9 mouse cellular contexts compared by ENCODE assay signal in the genomic region with DNA sequence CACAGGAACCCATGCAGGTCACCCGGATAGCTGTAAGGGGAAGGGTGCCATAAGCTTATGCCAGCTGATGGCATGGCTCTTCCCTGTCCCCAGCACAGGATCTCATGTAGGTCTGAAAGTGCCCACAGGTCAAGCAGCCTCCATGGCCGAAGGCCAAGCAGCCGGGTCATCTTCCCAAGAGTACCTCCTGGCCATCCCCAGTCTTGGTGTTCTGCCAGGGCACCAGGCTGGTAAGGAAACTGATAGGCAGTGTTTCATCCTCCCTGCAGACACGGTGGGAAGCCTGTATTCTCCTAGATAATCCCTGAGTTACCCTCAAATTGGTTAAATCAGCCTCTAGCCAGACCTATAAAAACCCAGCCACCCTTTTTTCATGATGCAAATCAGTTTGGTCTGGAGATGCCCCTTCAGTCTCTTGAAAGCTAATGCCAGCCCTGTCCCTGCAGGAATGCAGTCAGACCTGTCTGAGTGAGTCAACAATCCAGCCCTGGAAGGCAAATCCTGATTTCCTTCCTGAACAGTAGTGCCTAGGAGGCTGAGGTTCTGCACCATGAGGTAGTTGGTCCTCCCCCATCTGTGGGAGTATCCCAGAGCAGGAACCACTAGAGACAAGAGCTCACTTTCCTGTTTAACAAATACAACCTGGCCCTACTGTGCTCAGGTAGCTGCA. TPM values are rescaled to one million over a fixed set of nuclear protein-coding genes. Genes with fewer than 3 reads are reported as not detected.
A peak's percentile ranks its signal among the peaks of the same experiment; 100 is the strongest.
DNase-seq lines count a peak whose midpoint lies in the region; ATAC-seq lines count a peak whose summit lies in the region.
"Had no signal": no experiment of that assay in that cellular context is flagged by ENCODE, and none has a peak within 500 bp of the region (broad histone marks: within the 10 kb centered on the region; RNA-seq: fewer than 3 reads in every experiment).

No protein-coding gene starts in this region.

- H3K36me3 ChIP-seq in limb, embryonic 12.5 days = no peaks in the 10 kb centered on the region
- H3K36me3 ChIP-seq in limb, embryonic 10.5 days = no peaks in the 10 kb centered on the region
- H3K36me3 ChIP-seq in embryonic facial prominence, embryonic 14.5 days (ENCODE audit: control insufficient read depth, insufficient read depth, low read length) = 0 out of 2 replicates have a peak, but pooled peaks cover 5% of the 10 kb centered on the region
- H3K36me3 ChIP-seq in forebrain, embryonic 14.5 days (ENCODE audit: control insufficient read depth, insufficient read depth, low read length) = 0 out of 2 replicates have a peak, but pooled peaks cover 2% of the 10 kb centered on the region
- 0 out of 2 replicates have a peak, but pooled peaks cover 7% of the 10 kb centered on the region for H3K36me3 ChIP-seq in forebrain, embryonic 13.5 days (ENCODE audit: poor library complexity, severe bottlenecking)

- H3K27me3 ChIP-seq in limb, embryonic 12.5 days = peaks cover 17% of the 10 kb centered on the region
- H3K27me3 ChIP-seq in limb, embryonic 10.5 days (ENCODE audit: low read depth, poor library complexity, severe bottlenecking) = peaks cover 9% of the 10 kb centered on the region; the same call in 1 of the 2 replicates
- H3K27me3 ChIP-seq in embryonic facial prominence, embryonic 14.5 days (replicated peaks; ENCODE audit: control insufficient read depth, insufficient read depth, low read length) = no peaks in the 10 kb centered on the region
- no peaks in the 10 kb centered on the region for H3K27me3 ChIP-seq in forebrain, embryonic 14.5 days (replicated peaks; ENCODE audit: control insufficient read depth, insufficient read depth, low read length)
- H3K27me3 ChIP-seq in forebrain, embryonic 13.5 days = no peaks in the 10 kb centered on the region

- H3K4me2 ChIP-seq in limb, embryonic 12.5 days = no peak overlapping the region
- no peak overlapping the region for H3K4me2 ChIP-seq in embryonic facial prominence, embryonic 14.5 days (ENCODE audit: low read depth, low read length)
- H3K4me2 ChIP-seq in forebrain, embryonic 14.5 days (ENCODE audit: low read length) = no peak overlapping the region
- no peak overlapping the region for H3K4me2 ChIP-seq in forebrain, embryonic 13.5 days

- ATAC-seq in limb, embryonic 12.5 days (ENCODE audit: insufficient number of reproducible peaks, insufficient read depth, low FRiP score, low TSS enrichment, low read depth) = no peak
- peak; percentile 90 for ATAC-seq in embryonic facial prominence, embryonic 14.5 days (ENCODE audit: low read depth)
- ATAC-seq in forebrain, embryonic 14.5 days = no peak
- ATAC-seq in forebrain, embryonic 13.5 days = no peak
- ATAC-seq: activated CD4-positive, CD25-positive, alpha-beta regulatory T cell, adult 4 months had no signal

- DNase-seq in limb, embryonic 10.5 days (ENCODE audit: low spot score) = no peak
- peak; percentile 86 for DNase-seq in embryonic facial prominence, embryonic 14.5 days (ENCODE audit: low spot score)
- DNase-seq in kidney, postnatal 25 days = peak; percentile 65 to 83
- peak; percentile 84 for DNase-seq in urinary bladder, postnatal 14 days (ENCODE audit: low spot score)
- DNase-seq in right cerebral cortex, postnatal 14 days = no peak
- DNase-seq in forebrain, embryonic 14.5 days (ENCODE audit: low spot score) = no peak

- no peak overlapping the region for H3K27ac ChIP-seq in limb, embryonic 12.5 days
- no peak overlapping the region for H3K27ac ChIP-seq in limb, embryonic 10.5 days
- peak overlapping the region; percentile 53; the same call in 1 of the 2 replicates for H3K27ac ChIP-seq in embryonic facial prominence, embryonic 14.5 days (replicated peaks; ENCODE audit: low read depth, low read length)
- no peak overlapping the region for H3K27ac ChIP-seq in forebrain, embryonic 14.5 days (ENCODE audit: low read depth, low read length)
- H3K27ac ChIP-seq in forebrain, embryonic 13.5 days = no peak overlapping the region

- 67% methylated on average over 4 of the region's 4 CpGs for WGBS in limb, embryonic 12.5 days
- 65% methylated on average over 4 of the region's 4 CpGs for WGBS in limb, embryonic 10.5 days
- WGBS in embryonic facial prominence, embryonic 14.5 days = 55% methylated on average over 2 of the region's 4 CpGs
- WGBS in forebrain, embryonic 14.5 days = 68% methylated on average over 4 of the region's 4 CpGs
- 68% methylated on average over 4 of the region's 4 CpGs for WGBS in forebrain, embryonic 13.5 days

- 0 out of 2 replicates have a peak overlapping the region, but pooled peaks have one; percentile 18 for H3K9ac ChIP-seq in limb, embryonic 12.5 days (replicated peaks)
- H3K9ac ChIP-seq in embryonic facial prominence, embryonic 14.5 days (ENCODE audit: low read depth, low read length) = no peak overlapping the region
- H3K9ac ChIP-seq in forebrain, embryonic 14.5 days (ENCODE audit: low read length) = no peak overlapping the region
- H3K9ac ChIP-seq in forebrain, embryonic 13.5 days = no peak overlapping the region

- no peaks in the 10 kb centered on the region for H3K9me3 ChIP-seq in limb, embryonic 12.5 days
- H3K9me3 ChIP-seq in limb, embryonic 10.5 days (replicated peaks) = no peaks in the 10 kb centered on the region
- H3K9me3 ChIP-seq in embryonic facial prominence, embryonic 14.5 days (ENCODE audit: control insufficient read depth, low read length) = no peaks in the 10 kb centered on the region
- H3K9me3 ChIP-seq in forebrain, embryonic 14.5 days (replicated peaks; ENCODE audit: control insufficient read depth, low read length) = no peaks in the 10 kb centered on the region
- H3K9me3 ChIP-seq in forebrain, embryonic 13.5 days (replicated peaks) = no peaks in the 10 kb centered on the region

- no peak overlapping the region for H3K4me3 ChIP-seq in limb, embryonic 12.5 days (replicated peaks)
- H3K4me3 ChIP-seq in limb, embryonic 10.5 days = no peak overlapping the region
- no peak overlapping the region for H3K4me3 ChIP-seq in embryonic facial prominence, embryonic 14.5 days (ENCODE audit: low read depth, low read length)
- no peak overlapping the region for H3K4me3 ChIP-seq in forebrain, embryonic 14.5 days (ENCODE audit: low read depth, low read length)
- H3K4me3 ChIP-seq in forebrain, embryonic 13.5 days = no peak overlapping the region

- H3K4me1 ChIP-seq in limb, embryonic 12.5 days (replicated peaks) = no peaks in the 10 kb centered on the region
- H3K4me1 ChIP-seq in limb, embryonic 10.5 days = no peaks in the 10 kb centered on the region
- H3K4me1 ChIP-seq in embryonic facial prominence, embryonic 14.5 days (ENCODE audit: control insufficient read depth, insufficient read depth, low read length) = no peaks in the 10 kb centered on the region
- H3K4me1 ChIP-seq in forebrain, embryonic 14.5 days (ENCODE audit: control insufficient read depth, insufficient read depth, low read length) = no peaks in the 10 kb centered on the region
- H3K4me1 ChIP-seq in forebrain, embryonic 13.5 days = no peaks in the 10 kb centered on the region

RNA-seq across cellular contexts. Expression of a gene that starts 7.1 kb away (rescaled TPM):
- 21.3 and 21.6 TPM in 2 replicates for polyA plus RNA-seq in limb, embryonic 12.5 days (2016; fragmentation: Nextera tagmentation; extraction: Ambion mirVana)
- 12.9 and 16.5 TPM in 2 replicates for polyA plus RNA-seq in limb, embryonic 10.5 days (2016; fragmentation: Nextera tagmentation; extraction: Ambion mirVana)
- polyA plus RNA-seq in embryonic facial prominence, embryonic 14.5 days (2014; fragmentation: Nextera tagmentation; extraction: Ambion mirVana) = 28.2 and 28.4 TPM in 2 replicates
- 16.6 and 20.5 TPM in 2 replicates for polyA plus RNA-seq in forebrain, embryonic 14.5 days (2014; fragmentation: Nextera tagmentation; extraction: Ambion mirVana)
- 19.1 and 21.5 TPM in 2 replicates for polyA plus RNA-seq in forebrain, embryonic 13.5 days (2015; fragmentation: Nextera tagmentation; extraction: Ambion mirVana)

RNA-seq across cellular contexts. Expression of a gene that starts 8.5 kb away (rescaled TPM):
- 122 and 130 TPM in 2 replicates for polyA plus RNA-seq in limb, embryonic 12.5 days (2016; fragmentation: Nextera tagmentation; extraction: Ambion mirVana)
- 136 and 152 TPM in 2 replicates for polyA plus RNA-seq in limb, embryonic 10.5 days (2016; fragmentation: Nextera tagmentation; extraction: Ambion mirVana)
- 67.1 and 77.2 TPM in 2 replicates for polyA plus RNA-seq in embryonic facial prominence, embryonic 14.5 days (2014; fragmentation: Nextera tagmentation; extraction: Ambion mirVana)
- polyA plus RNA-seq in forebrain, embryonic 14.5 days (2014; fragmentation: Nextera tagmentation; extraction: Ambion mirVana) = 76.7 and 90.7 TPM in 2 replicates
- 152 and 156 TPM in 2 replicates for polyA plus RNA-seq in forebrain, embryonic 13.5 days (2015; fragmentation: Nextera tagmentation; extraction: Ambion mirVana)

RNA-seq across cellular contexts. Expression of a gene that starts 21.6 kb away (rescaled TPM):
- polyA plus RNA-seq in limb, embryonic 12.5 days (2016; fragmentation: Nextera tagmentation; extraction: Ambion mirVana) = 25.3 and 26.8 TPM in 2 replicates
- polyA plus RNA-seq in limb, embryonic 10.5 days (2016; fragmentation: Nextera tagmentation; extraction: Ambion mirVana) = 24.6 and 27.6 TPM in 2 replicates
- 18.9 and 20.4 TPM in 2 replicates for polyA plus RNA-seq in embryonic facial prominence, embryonic 14.5 days (2014; fragmentation: Nextera tagmentation; extraction: Ambion mirVana)
- polyA plus RNA-seq in forebrain, embryonic 14.5 days (2014; fragmentation: Nextera tagmentation; extraction: Ambion mirVana) = 8.6 and 12.7 TPM in 2 replicates
- polyA plus RNA-seq in forebrain, embryonic 13.5 days (2015; fragmentation: Nextera tagmentation; extraction: Ambion mirVana) = 10.2 and 12.1 TPM in 2 replicates

RNA-seq across cellular contexts. Expression of a gene that starts 34.3 kb away (rescaled TPM):
- polyA plus RNA-seq in limb, embryonic 12.5 days (2016; fragmentation: Nextera tagmentation; extraction: Ambion mirVana) = 37.5 and 38.7 TPM in 2 replicates
- polyA plus RNA-seq in limb, embryonic 10.5 days (2016; fragmentation: Nextera tagmentation; extraction: Ambion mirVana) = 36.6 and 36.9 TPM in 2 replicates
- polyA plus RNA-seq in embryonic facial prominence, embryonic 14.5 days (2014; fragmentation: Nextera tagmentation; extraction: Ambion mirVana) = 24.1 and 27.6 TPM in 2 replicates
- 38.0 and 44.3 TPM in 2 replicates for polyA plus RNA-seq in forebrain, embryonic 14.5 days (2014; fragmentation: Nextera tagmentation; extraction: Ambion mirVana)
- polyA plus RNA-seq in forebrain, embryonic 13.5 days (2015; fragmentation: Nextera tagmentation; extraction: Ambion mirVana) = 35.5 and 38.8 TPM in 2 replicates

RNA-seq across cellular contexts. Expression of a gene that starts 47.0 kb away (rescaled TPM):
- 132 and 147 TPM in 2 replicates for polyA plus RNA-seq in limb, embryonic 12.5 days (2016; fragmentation: Nextera tagmentation; extraction: Ambion mirVana)
- polyA plus RNA-seq in limb, embryonic 10.5 days (2016; fragmentation: Nextera tagmentation; extraction: Ambion mirVana) = 119 and 124 TPM in 2 replicates
- 134 and 137 TPM in 2 replicates for polyA plus RNA-seq in embryonic facial prominence, embryonic 14.5 days (2014; fragmentation: Nextera tagmentation; extraction: Ambion mirVana)
- 178 and 193 TPM in 2 replicates for polyA plus RNA-seq in forebrain, embryonic 14.5 days (2014; fragmentation: Nextera tagmentation; extraction: Ambion mirVana)
- polyA plus RNA-seq in forebrain, embryonic 13.5 days (2015; fragmentation: Nextera tagmentation; extraction: Ambion mirVana) = 163 and 175 TPM in 2 replicates

Comparison
In these comparisons a context has a peak if more than half of its experiments do, and no peak if none do; other contexts are left out.
1. DNase-seq: peak in embryonic facial prominence, embryonic 14.5 days (single experiment), kidney, postnatal 25 days (2 of 2) and urinary bladder, postnatal 14 days (single experiment); none in limb, embryonic 10.5 days (single experiment), right cerebral cortex, postnatal 14 days (single experiment) and forebrain, embryonic 14.5 days (single experiment).